Mouse (Mus musculus): ENCODE data around the gene Gstm1. TPM values are rescaled to one million over a fixed set of nuclear protein-coding genes. Genes with fewer than 3 reads are reported as not detected.

Gstm1 gene
- polyA plus RNA-seq (2014; fragmentation: Nextera tagmentation; extraction: Ambion mirVana), result 244 and 267 TPM in 2 replicates

DNA sequence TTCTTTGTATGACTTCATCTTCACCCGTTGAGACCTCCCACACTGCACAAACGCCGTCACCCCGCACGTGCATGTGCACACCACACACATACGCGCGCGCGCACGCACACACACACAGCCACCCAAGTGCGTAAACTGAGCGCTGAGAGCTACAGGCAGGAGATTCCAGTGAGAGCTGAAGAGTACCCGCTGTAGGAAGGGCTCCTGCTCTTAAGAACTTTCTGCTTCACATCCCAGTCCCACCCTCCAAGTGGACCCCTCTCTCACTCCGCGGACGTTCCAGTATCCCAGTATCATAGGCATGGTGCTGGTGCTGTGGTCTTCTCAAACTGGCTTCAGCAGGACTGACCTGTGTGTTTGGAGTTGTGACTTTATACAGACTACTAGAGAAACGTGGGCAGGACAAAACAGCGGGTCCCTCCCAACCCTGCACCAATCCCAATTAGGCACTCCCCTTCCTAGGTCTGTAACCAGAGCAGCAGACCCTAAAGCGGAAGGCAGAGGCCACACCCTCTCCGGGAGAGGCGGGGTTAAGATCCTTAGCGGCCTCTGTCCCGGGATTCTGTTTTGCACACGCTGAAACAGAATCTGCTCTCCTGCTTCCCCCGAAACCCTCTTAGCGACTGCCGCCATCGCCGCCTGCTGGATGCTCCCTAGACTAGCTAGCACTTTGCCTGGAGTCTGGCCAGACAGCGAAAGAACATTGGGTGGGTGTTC, at the start of gene Gstm1:
Gene Gstm1 (minus strand): TSS at position 501 of the 717 bp plus-strand sequence.
- ATAC-seq (replicated peaks; ENCODE audit: low FRiP score) (peak; percentile 96), DNase-seq (ENCODE audit: low spot score) (peak; percentile 88)
- H3K4me3 ChIP-seq (ENCODE audit: low read depth, low read length), result peak within 1 kb of the TSS; percentile 45
- peak within 1 kb of the TSS; percentile 45 for H3K27ac ChIP-seq (ENCODE audit: low read depth, low read length)
- H3K4me1 ChIP-seq (replicated peaks; ENCODE audit: control insufficient read depth, insufficient read depth, low read length), result peaks cover 10% of the 10 kb centered on the region
- peak within 1 kb of the TSS; percentile 67 for H3K4me2 ChIP-seq
- H3K27me3 ChIP-seq (replicated peaks; ENCODE audit: control insufficient read depth, insufficient read depth, low read length), result no peaks in the 10 kb centered on the region
- H3K9ac ChIP-seq (ENCODE audit: low read depth, low read length), result peak within 1 kb of the TSS; percentile 55
- no peaks in the 10 kb centered on the region for H3K36me3 ChIP-seq (ENCODE audit: control insufficient read depth, insufficient read depth, low read length)
- no peaks in the 10 kb centered on the region for H3K9me3 ChIP-seq (ENCODE audit: control insufficient read depth, low read length)
- under 1% methylated on average over 31 of the region's 31 CpGs for WGBS

DNA sequence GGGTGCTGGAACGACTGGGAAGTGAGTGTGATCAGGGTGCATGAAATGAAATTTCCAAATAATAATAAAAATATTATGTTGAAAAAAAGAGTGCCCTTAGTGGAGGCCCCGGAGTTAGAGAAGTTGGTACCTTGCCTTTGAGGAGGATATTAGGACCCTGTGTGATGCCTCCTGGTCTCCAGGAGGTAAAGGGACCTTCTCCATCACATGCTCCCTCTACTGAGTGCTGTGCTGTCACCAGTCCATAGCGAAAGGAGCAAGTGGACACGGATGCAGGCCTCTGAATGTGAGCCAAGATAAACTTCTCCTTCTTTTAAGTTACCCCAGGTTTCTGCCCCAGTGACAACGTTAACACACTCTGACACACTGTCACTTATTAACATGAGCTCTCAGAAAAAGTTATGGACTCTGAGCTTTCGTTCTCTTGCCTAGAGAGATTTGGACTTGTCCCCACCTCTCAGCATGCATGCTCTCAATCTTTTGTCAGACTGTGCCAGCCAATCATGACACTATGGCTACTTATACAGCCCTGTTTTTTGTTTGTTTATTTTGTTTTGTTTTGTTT, 49.7 kb upstream of the Gstm1 start:
- Histone ChIP-seq H3K4me3 (ENCODE audit: low read depth, low read length) (no peak overlapping the region), H3K9ac (ENCODE audit: low read depth, low read length) (no peak overlapping the region), H3K4me1 (replicated peaks; ENCODE audit: control insufficient read depth, insufficient read depth, low read length) (peaks cover 17% of the 10 kb centered on the region), H3K27ac (ENCODE audit: low read depth, low read length) (no peak overlapping the region), H3K36me3 (ENCODE audit: control insufficient read depth, insufficient read depth, low read length) (no peaks in the 10 kb centered on the region), H3K9me3 (ENCODE audit: control insufficient read depth, low read length) (no peaks in the 10 kb centered on the region), H3K4me2 (no peak overlapping the region), H3K27me3 (replicated peaks; ENCODE audit: control insufficient read depth, insufficient read depth, low read length) (no peaks in the 10 kb centered on the region)
- WGBS, result 68% methylated on average over 6 of the region's 6 CpGs
- no peak for ATAC-seq (replicated peaks; ENCODE audit: low FRiP score)
- DNase-seq (ENCODE audit: low spot score), result no peak

DNA sequence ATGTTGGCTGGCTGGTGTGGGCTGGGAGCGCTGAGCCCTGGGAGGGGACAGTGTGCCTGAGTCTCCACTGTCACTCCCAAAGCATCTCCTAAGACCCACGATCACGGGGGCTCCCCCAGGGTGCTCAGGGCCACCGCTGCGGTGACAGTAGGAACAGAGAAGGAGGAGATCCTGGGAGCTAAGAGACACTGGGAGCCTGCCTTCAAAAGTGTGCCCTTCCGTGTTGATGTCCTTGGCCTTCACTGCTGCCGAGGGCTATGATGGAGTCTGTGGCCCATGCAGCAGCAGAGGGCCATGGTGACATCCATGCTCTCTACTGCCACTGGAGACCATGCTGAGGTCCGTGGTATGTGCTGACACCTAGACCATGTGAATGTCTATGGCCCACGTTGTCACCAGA, 47.8 kb upstream of the Gstm1 start:
- H3K36me3 ChIP-seq (ENCODE audit: control insufficient read depth, insufficient read depth, low read length), result no peaks in the 10 kb centered on the region
- H3K4me3 ChIP-seq (ENCODE audit: low read depth, low read length), result no peak overlapping the region
- no peak for ATAC-seq (replicated peaks; ENCODE audit: low FRiP score)
- H3K27me3 ChIP-seq (replicated peaks; ENCODE audit: control insufficient read depth, insufficient read depth, low read length), result no peaks in the 10 kb centered on the region
- H3K4me2 ChIP-seq, result no peak overlapping the region
- no peaks in the 10 kb centered on the region for H3K9me3 ChIP-seq (ENCODE audit: control insufficient read depth, low read length)
- DNase-seq (ENCODE audit: low spot score), result no peak
- H3K27ac ChIP-seq (ENCODE audit: low read depth, low read length), result no peak overlapping the region
- peaks cover 17% of the 10 kb centered on the region for H3K4me1 ChIP-seq (replicated peaks; ENCODE audit: control insufficient read depth, insufficient read depth, low read length)
- no peak overlapping the region for H3K9ac ChIP-seq (ENCODE audit: low read depth, low read length)
- 73% methylated on average over 9 of the region's 9 CpGs for WGBS

DNA sequence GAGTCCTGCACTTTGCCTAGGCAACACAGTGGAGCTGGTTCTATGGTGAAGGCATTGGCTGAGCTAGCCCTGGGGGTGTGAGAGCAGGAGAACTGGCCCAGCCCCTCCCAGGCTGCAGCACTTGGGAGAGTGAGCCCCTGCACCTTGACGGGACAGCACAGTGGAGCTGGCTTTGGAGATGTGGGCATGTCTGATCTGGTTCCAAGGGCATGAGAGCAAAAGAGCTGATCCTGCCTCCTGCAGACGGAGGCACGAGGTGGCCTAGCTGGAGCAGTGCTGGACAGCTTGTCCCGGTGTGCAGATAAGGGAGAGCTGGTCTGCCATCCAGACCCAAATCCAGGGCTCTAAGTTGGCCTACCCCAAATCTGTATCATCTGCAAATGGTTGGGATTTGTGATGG, 46.9 kb upstream of the Gstm1 start:
- Histone ChIP-seq H3K4me2 (no peak overlapping the region), H3K4me1 (replicated peaks; ENCODE audit: control insufficient read depth, insufficient read depth, low read length) (peaks cover 12% of the 10 kb centered on the region), H3K27me3 (replicated peaks; ENCODE audit: control insufficient read depth, insufficient read depth, low read length) (no peaks in the 10 kb centered on the region), H3K9ac (ENCODE audit: low read depth, low read length) (peak overlapping the region; percentile 12; the same call in 1 of the 2 replicates), H3K36me3 (ENCODE audit: control insufficient read depth, insufficient read depth, low read length) (no peaks in the 10 kb centered on the region), H3K9me3 (ENCODE audit: control insufficient read depth, low read length) (no peaks in the 10 kb centered on the region), H3K27ac (ENCODE audit: low read depth, low read length) (no peak overlapping the region), H3K4me3 (ENCODE audit: low read depth, low read length) (no peak overlapping the region)
- WGBS, result 73% methylated on average over 4 of the region's 4 CpGs
- no peak for DNase-seq (ENCODE audit: low spot score)
- ATAC-seq (replicated peaks; ENCODE audit: low FRiP score), result no peak

DNA sequence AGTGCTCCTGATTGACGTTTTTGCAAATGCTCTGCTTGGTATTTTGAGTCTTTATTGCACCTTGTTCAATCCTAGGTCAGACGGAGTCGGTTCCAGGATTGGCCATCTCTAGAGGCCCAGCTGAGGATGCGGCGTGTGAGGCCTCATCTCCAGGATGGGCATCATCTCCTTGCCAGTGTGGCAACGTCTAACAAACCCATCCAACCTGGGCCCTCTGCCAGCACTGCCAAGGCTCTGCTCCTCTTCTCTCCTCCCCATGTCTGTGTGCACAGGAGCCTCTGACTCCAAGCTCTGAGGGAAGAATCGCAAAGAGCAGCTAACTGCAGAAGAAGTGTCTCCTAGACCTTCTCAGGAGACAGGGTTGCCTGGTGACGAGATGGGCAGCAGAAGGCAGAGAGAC, 44.9 kb upstream of the Gstm1 start:
- DNase-seq (ENCODE audit: low spot score) (no peak), ATAC-seq (replicated peaks; ENCODE audit: low FRiP score) (no peak)
- Histone ChIP-seq H3K36me3 (ENCODE audit: control insufficient read depth, insufficient read depth, low read length) (no peaks in the 10 kb centered on the region), H3K9ac (ENCODE audit: low read depth, low read length) (no peak overlapping the region), H3K4me3 (ENCODE audit: low read depth, low read length) (no peak overlapping the region), H3K9me3 (ENCODE audit: control insufficient read depth, low read length) (no peaks in the 10 kb centered on the region), H3K27ac (ENCODE audit: low read depth, low read length) (no peak overlapping the region), H3K27me3 (replicated peaks; ENCODE audit: control insufficient read depth, insufficient read depth, low read length) (no peaks in the 10 kb centered on the region), H3K4me1 (replicated peaks; ENCODE audit: control insufficient read depth, insufficient read depth, low read length) (0 out of 2 replicates have a peak, but pooled peaks cover 3% of the 10 kb centered on the region), H3K4me2 (no peak overlapping the region)
- WGBS, result 84% methylated on average over 8 of the region's 8 CpGs

DNA sequence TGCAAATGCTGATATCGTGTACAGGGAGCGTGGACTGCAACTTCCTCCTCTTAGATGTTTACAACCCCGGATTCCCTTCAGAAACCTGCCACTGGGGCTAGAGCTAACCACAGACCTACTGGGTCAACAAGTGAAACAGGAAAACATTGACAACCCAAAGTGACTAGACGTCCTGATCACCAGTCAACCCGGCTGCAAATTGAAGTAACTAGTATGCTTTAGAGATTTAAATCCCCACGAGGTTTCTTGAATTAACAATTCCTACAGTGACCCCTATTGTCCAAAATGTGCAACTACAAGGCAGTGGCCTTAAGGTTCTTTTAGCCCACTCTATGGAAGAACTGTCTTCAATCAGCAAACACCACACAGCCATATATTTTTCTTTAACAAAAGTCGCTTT, 43.6 kb upstream of the Gstm1 start:
- H3K27ac ChIP-seq (ENCODE audit: low read depth, low read length), result no peak overlapping the region
- no peak overlapping the region for H3K9ac ChIP-seq (ENCODE audit: low read depth, low read length)
- no peaks in the 10 kb centered on the region for H3K27me3 ChIP-seq (replicated peaks; ENCODE audit: control insufficient read depth, insufficient read depth, low read length)
- 0 out of 2 replicates have a peak overlapping the region, but pooled peaks have one; percentile 5 for H3K4me3 ChIP-seq (ENCODE audit: low read depth, low read length)
- ATAC-seq (replicated peaks; ENCODE audit: low FRiP score) (0 out of 2 replicates have a peak, but pooled peaks have one; percentile 29), DNase-seq (ENCODE audit: low spot score) (peak; percentile 55)
- H3K4me2 ChIP-seq, result peak overlapping the region; percentile 55
- 11% methylated on average over 7 of the region's 7 CpGs for WGBS
- no peaks in the 10 kb centered on the region for H3K9me3 ChIP-seq (ENCODE audit: control insufficient read depth, low read length)
- no peaks in the 10 kb centered on the region for H3K36me3 ChIP-seq (ENCODE audit: control insufficient read depth, insufficient read depth, low read length)
- 0 out of 2 replicates have a peak, but pooled peaks cover 3% of the 10 kb centered on the region for H3K4me1 ChIP-seq (replicated peaks; ENCODE audit: control insufficient read depth, insufficient read depth, low read length)

DNA sequence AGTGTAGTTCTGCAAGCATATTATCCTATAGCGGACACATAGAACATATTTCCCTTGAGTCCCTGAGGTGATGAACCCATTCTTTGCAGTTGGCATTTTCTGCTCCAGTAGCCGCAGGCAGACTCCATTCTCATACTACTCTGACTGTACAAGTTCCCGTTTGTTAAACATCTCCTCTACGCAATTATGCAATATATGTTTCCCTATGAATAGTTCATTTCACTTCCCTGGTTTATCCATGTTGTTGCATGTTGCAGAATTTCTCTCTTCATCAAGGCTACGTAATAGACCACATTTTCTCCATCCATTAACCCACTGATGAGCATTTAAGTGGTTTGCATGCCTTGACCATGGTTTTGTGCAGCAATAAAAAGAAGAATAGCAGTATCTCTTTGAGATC, 32.7 kb upstream of the Gstm1 start:
- no peaks in the 10 kb centered on the region for H3K27me3 ChIP-seq (replicated peaks; ENCODE audit: control insufficient read depth, insufficient read depth, low read length)
- 87% methylated on average over 5 of the region's 5 CpGs for WGBS
- no peak overlapping the region for H3K9ac ChIP-seq (ENCODE audit: low read depth, low read length)

DNA sequence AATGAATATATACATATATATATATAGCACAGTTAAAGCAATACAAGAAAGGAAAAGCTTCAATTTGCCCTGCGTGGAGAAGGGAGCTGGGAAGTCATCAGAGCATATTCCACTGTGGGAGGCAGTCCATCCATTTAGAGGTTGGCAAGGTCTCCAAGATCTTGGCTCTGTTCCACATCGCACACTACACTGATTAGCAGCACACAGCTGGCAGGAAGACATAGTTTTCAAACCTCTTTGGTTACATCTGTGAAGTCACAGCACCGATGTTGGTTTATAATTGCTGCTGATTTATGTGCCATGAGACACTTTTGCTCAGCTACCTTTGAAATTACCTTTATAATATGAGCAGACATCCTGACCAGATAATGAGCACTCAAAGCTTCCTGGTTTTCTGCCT, 30.5 kb upstream of the Gstm1 start:
- Histone ChIP-seq H3K9me3 (ENCODE audit: control insufficient read depth, low read length) (no peaks in the 10 kb centered on the region), H3K27me3 (replicated peaks; ENCODE audit: control insufficient read depth, insufficient read depth, low read length) (no peaks in the 10 kb centered on the region), H3K36me3 (ENCODE audit: control insufficient read depth, insufficient read depth, low read length) (no peaks in the 10 kb centered on the region), H3K4me1 (replicated peaks; ENCODE audit: control insufficient read depth, insufficient read depth, low read length) (peaks cover 8% of the 10 kb centered on the region), H3K4me2 (no peak overlapping the region), H3K9ac (ENCODE audit: low read depth, low read length) (no peak overlapping the region), H3K4me3 (ENCODE audit: low read depth, low read length) (no peak overlapping the region), H3K27ac (ENCODE audit: low read depth, low read length) (no peak overlapping the region)
- no peak for DNase-seq (ENCODE audit: low spot score)
- 81% methylated on average over 3 of the region's 3 CpGs for WGBS
- no peak for ATAC-seq (replicated peaks; ENCODE audit: low FRiP score)

More for the DNA sequence above, 32.7 kb upstream of the Gstm1 start:
- DNase-seq (ENCODE audit: low spot score) (no peak), ATAC-seq (replicated peaks; ENCODE audit: low FRiP score) (no peak)
- Histone ChIP-seq H3K4me1 (replicated peaks; ENCODE audit: control insufficient read depth, insufficient read depth, low read length) (no peaks in the 10 kb centered on the region; the same call in 1 of the 2 replicates), H3K4me2 (no peak overlapping the region), H3K9me3 (ENCODE audit: control insufficient read depth, low read length) (no peaks in the 10 kb centered on the region), H3K27ac (ENCODE audit: low read depth, low read length) (no peak overlapping the region), H3K36me3 (ENCODE audit: control insufficient read depth, insufficient read depth, low read length) (no peaks in the 10 kb centered on the region), H3K4me3 (ENCODE audit: low read depth, low read length) (no peak overlapping the region)
